Mouse (Mus musculus): ENCODE measurements around the gene Rps12-ps3. TPM values are rescaled to one million over a fixed set of nuclear protein-coding genes. Genes with fewer than 3 reads are reported as not detected.

Gene Rps12-ps3
- 15.5 and 43.3 TPM in 2 replicates for polyA plus RNA-seq (2015; fragmentation: Nextera tagmentation; extraction: Ambion mirVana)

- no peak for ATAC-seq (replicated peaks; ENCODE audit: extremely low read depth, insufficient read depth, low FRiP score)
- Histone ChIP-seq H3K9ac (ENCODE audit: low read length) (no peak within 1 kb of the TSS), H3K36me3 (ENCODE audit: control insufficient read depth, insufficient read depth) (no peaks in the 10 kb centered on the region; the same call in 1 of the 2 replicates), H3K4me2 (ENCODE audit: low read depth, low read length) (no peak within 1 kb of the TSS), H3K4me3 (ENCODE audit: low read length) (no peak within 1 kb of the TSS), H3K9me3 (replicated peaks; ENCODE audit: control insufficient read depth, low read length) (no peaks in the 10 kb centered on the region), H3K4me1 (ENCODE audit: control insufficient read depth, insufficient read depth, low read length) (peaks cover 4% of the 10 kb centered on the region), H3K27me3 (ENCODE audit: control insufficient read depth, insufficient read depth, low read length) (no peaks in the 10 kb centered on the region), H3K27ac (ENCODE audit: low read length) (no peak within 1 kb of the TSS)
- 96% methylated on average over 12 of the region's 14 CpGs for WGBS
These were observed at the start of gene Rps12-ps3 for GRCm38 (mm10) chr19:59321990-59322389. TSS of gene Rps12-ps3 (plus strand) at chr19:59322290.

- Histone ChIP-seq H3K27me3 (ENCODE audit: control insufficient read depth, insufficient read depth, low read length) (no peaks in the 10 kb centered on the region), H3K4me2 (ENCODE audit: low read depth, low read length) (no peak overlapping the region), H3K27ac (ENCODE audit: low read length) (no peak overlapping the region), H3K4me1 (ENCODE audit: control insufficient read depth, insufficient read depth, low read length) (no peaks in the 10 kb centered on the region), H3K9me3 (replicated peaks; ENCODE audit: control insufficient read depth, low read length) (no peaks in the 10 kb centered on the region), H3K9ac (ENCODE audit: low read length) (no peak overlapping the region), H3K36me3 (ENCODE audit: control insufficient read depth, insufficient read depth) (no peaks in the 10 kb centered on the region), H3K4me3 (ENCODE audit: low read length) (no peak overlapping the region)
- ATAC-seq (replicated peaks; ENCODE audit: extremely low read depth, insufficient read depth, low FRiP score), result no peak
- WGBS, result 82% methylated on average over 7 of the region's 7 CpGs
These were observed 48.9 kb upstream of the Rps12-ps3 start for GRCm38 (mm10) chr19:59273190-59273589.

GRCm38 (mm10) chr19:59276354-59276753 is 45.7 kb upstream of the Rps12-ps3 start:
- Histone ChIP-seq H3K27me3 (ENCODE audit: control insufficient read depth, insufficient read depth, low read length) (no peaks in the 10 kb centered on the region), H3K4me3 (ENCODE audit: low read length) (no peak overlapping the region), H3K9me3 (replicated peaks; ENCODE audit: control insufficient read depth, low read length) (peaks cover 4% of the 10 kb centered on the region), H3K36me3 (ENCODE audit: control insufficient read depth, insufficient read depth) (no peaks in the 10 kb centered on the region), H3K4me1 (ENCODE audit: control insufficient read depth, insufficient read depth, low read length) (no peaks in the 10 kb centered on the region), H3K4me2 (ENCODE audit: low read depth, low read length) (no peak overlapping the region), H3K27ac (ENCODE audit: low read length) (no peak overlapping the region), H3K9ac (ENCODE audit: low read length) (no peak overlapping the region)
- WGBS, result 87% methylated on average over 7 of the region's 7 CpGs
- ATAC-seq (replicated peaks; ENCODE audit: extremely low read depth, insufficient read depth, low FRiP score), result no peak

GRCm38 (mm10) chr19:59280841-59281240 is 41.2 kb upstream of the Rps12-ps3 start:
- H3K27ac ChIP-seq (ENCODE audit: low read length), result no peak overlapping the region
- no peak for ATAC-seq (replicated peaks; ENCODE audit: extremely low read depth, insufficient read depth, low FRiP score)
- no peaks in the 10 kb centered on the region for H3K27me3 ChIP-seq (ENCODE audit: control insufficient read depth, insufficient read depth, low read length)
- H3K9ac ChIP-seq (ENCODE audit: low read length), result no peak overlapping the region
- peaks cover 4% of the 10 kb centered on the region for H3K9me3 ChIP-seq (replicated peaks; ENCODE audit: control insufficient read depth, low read length)
- no peak overlapping the region for H3K4me3 ChIP-seq (ENCODE audit: low read length)
- H3K4me2 ChIP-seq (ENCODE audit: low read depth, low read length), result no peak overlapping the region
- no peaks in the 10 kb centered on the region for H3K4me1 ChIP-seq (ENCODE audit: control insufficient read depth, insufficient read depth, low read length)
- H3K36me3 ChIP-seq (ENCODE audit: control insufficient read depth, insufficient read depth), result no peaks in the 10 kb centered on the region

GRCm38 (mm10) chr19:59282001-59282400 is 40.1 kb upstream of the Rps12-ps3 start:
- no peaks in the 10 kb centered on the region for H3K4me1 ChIP-seq (ENCODE audit: control insufficient read depth, insufficient read depth, low read length)
- 79% methylated on average over 3 of the region's 3 CpGs for WGBS
- H3K36me3 ChIP-seq (ENCODE audit: control insufficient read depth, insufficient read depth), result no peaks in the 10 kb centered on the region
- H3K4me2 ChIP-seq (ENCODE audit: low read depth, low read length), result no peak overlapping the region
- H3K27ac ChIP-seq (ENCODE audit: low read length), result no peak overlapping the region
- no peak overlapping the region for H3K9ac ChIP-seq (ENCODE audit: low read length)
- peaks cover 4% of the 10 kb centered on the region for H3K9me3 ChIP-seq (replicated peaks; ENCODE audit: control insufficient read depth, low read length)
- H3K27me3 ChIP-seq (ENCODE audit: control insufficient read depth, insufficient read depth, low read length), result no peaks in the 10 kb centered on the region
- H3K4me3 ChIP-seq (ENCODE audit: low read length), result no peak overlapping the region
- no peak for ATAC-seq (replicated peaks; ENCODE audit: extremely low read depth, insufficient read depth, low FRiP score)

- no peak overlapping the region for H3K9ac ChIP-seq (ENCODE audit: low read length)
- no peak for ATAC-seq (replicated peaks; ENCODE audit: extremely low read depth, insufficient read depth, low FRiP score)
These were observed 33.0 kb upstream of the Rps12-ps3 start for GRCm38 (mm10) chr19:59289042-59289441.

GRCm38 (mm10) chr19:59289811-59290210 is 32.3 kb upstream of the Rps12-ps3 start:
- Histone ChIP-seq H3K27me3 (ENCODE audit: control insufficient read depth, insufficient read depth, low read length) (no peaks in the 10 kb centered on the region), H3K4me1 (ENCODE audit: control insufficient read depth, insufficient read depth, low read length) (no peaks in the 10 kb centered on the region), H3K9me3 (replicated peaks; ENCODE audit: control insufficient read depth, low read length) (no peaks in the 10 kb centered on the region), H3K4me2 (ENCODE audit: low read depth, low read length) (no peak overlapping the region), H3K27ac (ENCODE audit: low read length) (no peak overlapping the region), H3K9ac (ENCODE audit: low read length) (no peak overlapping the region), H3K4me3 (ENCODE audit: low read length) (no peak overlapping the region), H3K36me3 (ENCODE audit: control insufficient read depth, insufficient read depth) (no peaks in the 10 kb centered on the region)
- 66% methylated on average over 6 of the region's 6 CpGs for WGBS
- ATAC-seq (replicated peaks; ENCODE audit: extremely low read depth, insufficient read depth, low FRiP score), result no peak

More at GRCm38 (mm10) chr19:59289042-59289441, 33.0 kb upstream of the Rps12-ps3 start:
- H3K4me2 ChIP-seq (ENCODE audit: low read depth, low read length), result no peak overlapping the region
- H3K27me3 ChIP-seq (ENCODE audit: control insufficient read depth, insufficient read depth, low read length), result no peaks in the 10 kb centered on the region
- no peaks in the 10 kb centered on the region for H3K9me3 ChIP-seq (replicated peaks; ENCODE audit: control insufficient read depth, low read length)
- H3K27ac ChIP-seq (ENCODE audit: low read length), result no peak overlapping the region
- H3K36me3 ChIP-seq (ENCODE audit: control insufficient read depth, insufficient read depth), result no peaks in the 10 kb centered on the region
- H3K4me3 ChIP-seq (ENCODE audit: low read length), result no peak overlapping the region
- H3K4me1 ChIP-seq (ENCODE audit: control insufficient read depth, insufficient read depth, low read length), result no peaks in the 10 kb centered on the region

GRCm38 (mm10) chr19:59292183-59292839 is 29.8 kb upstream of the Rps12-ps3 start:
- no peaks in the 10 kb centered on the region for H3K27me3 ChIP-seq (ENCODE audit: control insufficient read depth, insufficient read depth, low read length)
- no peak overlapping the region for H3K4me2 ChIP-seq (ENCODE audit: low read depth, low read length)
- no peak overlapping the region for H3K4me3 ChIP-seq (ENCODE audit: low read length)
- no peak for ATAC-seq (replicated peaks; ENCODE audit: extremely low read depth, insufficient read depth, low FRiP score)
- no peak overlapping the region for H3K9ac ChIP-seq (ENCODE audit: low read length)
- H3K36me3 ChIP-seq (ENCODE audit: control insufficient read depth, insufficient read depth), result no peaks in the 10 kb centered on the region
- WGBS, result 72% methylated on average over 5 of the region's 5 CpGs
- no peaks in the 10 kb centered on the region for H3K9me3 ChIP-seq (replicated peaks; ENCODE audit: control insufficient read depth, low read length)
- no peak overlapping the region for H3K27ac ChIP-seq (ENCODE audit: low read length)
- no peaks in the 10 kb centered on the region for H3K4me1 ChIP-seq (ENCODE audit: control insufficient read depth, insufficient read depth, low read length)

GRCm38 (mm10) chr19:59315308-59315707 is 6.8 kb upstream of the Rps12-ps3 start:
- H3K27ac ChIP-seq (ENCODE audit: low read length), result no peak overlapping the region
- H3K9ac ChIP-seq (ENCODE audit: low read length), result no peak overlapping the region
- no peaks in the 10 kb centered on the region for H3K27me3 ChIP-seq (ENCODE audit: control insufficient read depth, insufficient read depth, low read length)
- no peaks in the 10 kb centered on the region for H3K9me3 ChIP-seq (replicated peaks; ENCODE audit: control insufficient read depth, low read length)
- ATAC-seq (replicated peaks; ENCODE audit: extremely low read depth, insufficient read depth, low FRiP score), result no peak
- no peak overlapping the region for H3K4me2 ChIP-seq (ENCODE audit: low read depth, low read length)
- no peaks in the 10 kb centered on the region for H3K4me1 ChIP-seq (ENCODE audit: control insufficient read depth, insufficient read depth, low read length)
- 0 out of 2 replicates have a peak, but pooled peaks cover 2% of the 10 kb centered on the region for H3K36me3 ChIP-seq (ENCODE audit: control insufficient read depth, insufficient read depth)
- H3K4me3 ChIP-seq (ENCODE audit: low read length), result no peak overlapping the region
